Mouse (Mus musculus) right cerebral cortex, postnatal 14 days (tissue): Measurements from ENCODE around the gene Car9.
"Not testable (repeated sequence)": the region's sequence is repeated elsewhere in the genome, so short reads cannot be mapped to it uniquely, and the experiment has no call there.

Experiments
- DNase-seq: peaks from one replicate; pipeline ENCODE4 v3.0.0; 2022

Gene Car9

DNA sequence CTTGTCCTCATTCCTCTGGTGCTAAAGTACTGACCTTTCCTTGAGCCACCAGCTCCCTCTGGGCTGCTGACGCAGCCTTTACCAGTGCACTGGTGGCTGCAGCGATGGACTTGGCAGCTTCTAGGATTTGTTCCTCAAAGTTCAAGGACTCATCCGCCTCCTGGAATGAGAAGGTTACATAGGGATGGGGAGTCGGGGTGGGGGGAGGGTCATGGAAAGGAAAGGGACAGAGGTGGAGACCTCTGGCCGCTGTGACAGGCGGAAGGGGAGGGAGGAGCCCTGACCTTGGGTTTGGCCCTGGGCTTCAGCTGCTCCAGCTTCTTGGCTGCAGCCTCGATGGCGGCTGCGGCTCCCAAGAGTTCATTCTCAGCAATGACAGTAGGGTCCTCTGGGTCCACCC, 26.5 kb downstream of the Car9 start:
- no peak for DNase-seq

DNA sequence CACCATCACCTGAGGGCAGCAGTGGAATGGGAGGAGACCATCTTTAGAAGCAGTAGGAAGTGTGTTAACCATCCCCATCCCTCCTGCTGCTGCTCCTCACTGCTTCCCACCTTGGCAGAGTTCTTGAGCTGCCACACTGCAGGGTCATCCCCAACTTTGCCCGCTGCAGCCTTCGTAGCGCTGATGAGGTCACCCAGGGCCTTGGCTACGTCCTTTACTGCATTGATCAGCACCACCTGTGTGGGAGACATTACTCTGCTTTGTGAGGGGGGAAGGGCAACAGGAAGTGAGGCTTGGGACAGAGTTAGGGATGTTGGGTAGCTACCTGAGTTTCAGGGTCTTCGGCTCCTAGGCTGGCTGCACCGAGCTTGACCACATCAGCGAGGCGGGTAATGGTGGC, 28.9 kb downstream of the Car9 start:
- no peak for DNase-seq

DNA sequence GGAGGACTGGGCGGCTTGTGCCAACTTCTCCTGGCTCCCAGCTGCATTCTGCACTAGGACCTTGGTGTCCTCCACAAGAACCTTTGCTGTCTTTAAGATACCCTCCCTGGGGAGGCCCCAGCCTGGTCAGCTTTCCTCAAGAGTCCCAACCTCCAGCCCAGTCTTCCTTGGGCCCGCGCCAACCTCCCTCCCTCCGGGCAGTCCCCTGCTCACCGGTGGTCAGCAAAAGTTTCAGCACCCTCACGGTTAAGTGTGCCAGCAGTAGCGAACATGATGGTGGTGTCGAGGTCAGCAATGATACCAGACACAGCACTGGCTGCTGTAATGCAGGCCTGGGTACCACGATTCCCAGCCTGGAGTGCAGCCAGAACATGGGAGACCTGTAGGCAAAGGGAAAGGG, 29.3 kb downstream of the Car9 start:
- DNase-seq: no peak

DNA sequence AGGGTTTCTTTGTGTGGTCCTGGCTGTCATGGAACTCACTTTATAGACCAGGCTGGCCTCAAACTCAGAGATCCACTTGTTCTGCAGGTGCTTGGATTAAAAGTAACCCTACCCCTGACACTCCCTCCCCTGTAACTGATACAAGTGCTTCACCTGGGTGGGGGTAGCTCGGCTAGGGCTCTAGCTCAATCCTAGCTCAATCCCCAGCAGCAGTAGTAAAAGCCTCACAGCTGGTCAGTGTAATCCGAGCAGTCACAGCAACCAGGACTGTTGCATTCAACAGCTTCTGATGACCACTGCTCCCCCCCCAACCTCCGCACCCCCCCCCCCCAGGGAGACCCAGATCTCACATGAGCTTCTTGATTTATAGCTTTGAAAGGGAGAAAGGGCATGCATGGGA, 35.3 kb downstream of the Car9 start:
- DNase-seq: no peak

DNA sequence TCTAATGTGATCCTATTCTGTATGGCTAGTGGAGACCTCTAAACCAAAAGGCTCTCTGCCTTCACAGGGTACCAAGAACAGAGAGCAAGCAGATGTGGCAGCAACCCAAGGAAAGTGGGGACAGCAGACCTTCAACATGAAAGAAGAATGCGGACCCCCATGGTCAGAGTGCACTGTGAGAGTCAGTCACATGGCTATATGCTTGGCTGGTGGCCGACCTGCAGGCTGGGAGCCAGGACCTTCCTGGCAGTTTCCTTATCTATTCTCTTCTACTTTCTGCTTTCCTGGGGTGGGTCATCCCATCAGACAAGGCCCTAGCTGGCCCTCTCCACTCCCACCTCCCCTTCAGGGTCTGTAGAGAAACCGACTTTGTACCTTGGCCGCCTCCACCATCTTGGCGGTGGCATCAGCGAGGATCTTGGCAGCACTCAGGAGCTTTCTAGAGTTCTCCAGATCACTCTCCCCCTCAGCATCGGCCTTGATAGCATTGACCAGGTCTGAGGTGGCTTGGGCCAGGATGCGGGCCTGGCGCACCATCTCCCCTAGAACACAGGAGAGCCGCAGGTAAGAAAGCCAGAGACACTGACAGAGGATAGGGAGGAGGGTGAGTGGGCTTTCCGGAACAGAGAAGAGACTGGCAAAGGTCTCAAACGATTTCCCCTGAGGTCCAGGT, 39.7 kb downstream of the Car9 start:
- DNase-seq: no peak

DNA sequence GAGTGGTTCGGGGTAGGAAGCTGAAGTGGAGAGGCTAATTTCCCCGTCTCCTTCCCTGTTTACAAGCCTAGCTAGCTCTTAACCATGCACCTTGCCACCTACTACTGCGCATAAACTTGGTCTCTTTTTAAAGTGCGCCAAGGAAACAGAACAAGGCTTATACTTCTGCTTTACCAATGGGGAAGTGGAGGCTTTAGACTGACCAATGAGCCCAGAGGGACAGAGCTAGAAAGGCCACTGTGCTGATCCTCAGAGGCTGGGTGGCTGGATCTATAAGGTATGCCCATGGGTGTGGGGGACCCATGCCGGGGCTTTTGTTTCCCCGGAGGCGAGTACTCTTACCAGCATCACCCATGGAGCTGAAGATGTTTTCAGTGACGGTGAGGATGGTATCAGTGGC, 40.4 kb downstream of the Car9 start:
- DNase-seq: no peak

DNA sequence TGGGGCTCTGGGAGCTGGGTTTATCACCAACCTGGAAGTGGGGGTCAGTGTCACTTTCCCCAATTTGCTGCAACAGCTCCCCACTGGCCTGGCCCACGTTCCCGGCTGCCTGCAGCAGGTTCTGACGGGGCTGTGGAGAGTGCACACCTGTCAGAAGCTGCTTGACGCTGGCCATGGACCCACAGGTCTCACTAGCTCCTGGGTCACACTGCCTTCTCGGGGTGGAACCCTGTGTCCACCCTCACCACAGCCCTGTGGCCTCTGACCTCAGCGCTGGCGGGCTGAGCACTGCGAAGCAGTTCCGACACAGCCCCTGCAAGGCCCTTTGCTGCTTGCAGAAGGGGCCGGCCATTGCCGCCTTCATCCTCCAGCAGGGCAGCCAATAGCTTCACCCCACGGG, 42.3 kb downstream of the Car9 start:
- no peak for DNase-seq

DNA sequence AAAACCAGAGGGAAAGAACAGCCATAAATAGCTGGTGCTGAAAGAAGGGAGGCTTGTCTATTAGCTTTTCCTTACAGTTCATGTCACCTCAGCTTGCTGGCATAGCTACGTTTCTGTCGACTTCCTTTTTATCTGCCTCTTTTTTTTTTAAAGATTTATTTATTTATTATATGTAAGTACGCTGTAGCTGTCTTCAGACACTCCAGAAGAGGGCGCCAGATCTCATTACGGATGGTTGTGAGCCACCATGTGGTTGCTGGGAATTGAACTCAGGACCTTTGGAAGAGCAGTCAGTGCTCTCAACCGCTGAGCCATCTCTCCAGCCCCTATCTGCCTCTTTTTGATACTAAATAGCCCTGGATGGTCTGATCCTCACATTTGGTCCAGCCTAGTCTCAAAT, 45.1 kb downstream of the Car9 start:
- DNase-seq: not testable (repeated sequence)

DNA sequence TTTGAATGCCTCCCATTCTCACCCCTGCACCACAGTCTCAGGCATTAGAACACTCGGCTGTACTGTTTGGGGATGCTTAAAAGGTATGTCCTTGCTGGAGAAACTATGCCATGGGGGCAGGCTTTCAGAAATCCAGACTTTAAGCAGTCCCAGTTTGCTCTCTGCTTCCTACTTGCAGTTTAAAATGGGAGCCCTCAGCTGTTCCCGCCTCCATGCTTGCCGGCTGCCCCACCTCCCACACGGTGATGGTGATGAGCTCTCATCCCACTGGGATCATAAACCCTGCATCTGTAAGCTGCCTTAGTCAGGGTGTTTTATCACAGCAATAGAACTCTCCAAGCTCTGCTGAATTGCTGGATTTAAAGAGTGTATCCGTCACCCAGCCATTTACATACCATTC, 45.7 kb downstream of the Car9 start:
- no peak for DNase-seq

DNA sequence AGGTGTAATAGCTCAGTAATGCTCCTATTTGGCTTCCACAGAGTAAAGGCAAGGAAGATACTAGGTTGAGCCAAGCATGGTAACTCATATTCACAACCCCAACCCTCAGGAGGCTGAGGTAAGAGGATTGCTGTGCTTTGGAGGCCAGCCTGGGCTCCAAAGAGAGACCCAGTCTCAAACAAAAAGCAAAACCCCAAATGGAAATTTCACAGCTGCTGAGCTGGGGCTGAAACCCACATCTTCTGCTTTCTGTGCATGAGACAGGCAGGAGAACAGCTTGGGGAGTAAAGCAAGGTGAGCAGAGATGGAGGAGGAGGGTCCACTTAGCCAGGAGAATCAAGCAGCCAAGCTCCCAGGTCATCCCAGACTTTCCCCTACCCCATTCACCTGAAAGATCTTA, 47.1 kb downstream of the Car9 start:
- no peak for DNase-seq

DNA sequence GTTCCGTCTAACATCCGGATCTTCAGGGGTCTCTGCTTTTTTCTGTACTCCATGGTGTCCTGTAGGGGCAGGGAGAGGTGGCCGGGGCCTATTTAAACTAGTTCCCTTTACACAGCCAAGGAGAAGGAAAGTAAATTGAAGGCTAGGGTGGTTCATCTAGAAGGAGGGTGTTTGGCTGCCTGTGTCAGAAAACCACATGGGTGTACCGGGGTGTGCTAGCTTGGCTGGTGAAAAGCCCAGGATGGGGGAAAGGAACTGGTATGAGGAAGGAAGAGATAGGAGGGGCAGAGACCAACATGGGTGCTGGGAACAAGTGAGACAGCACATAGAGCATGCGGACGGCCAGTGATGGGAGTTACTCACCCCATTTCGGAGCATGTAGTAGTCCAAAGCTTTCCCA, 49.2 kb downstream of the Car9 start:
- DNase-seq: no peak

DNA sequence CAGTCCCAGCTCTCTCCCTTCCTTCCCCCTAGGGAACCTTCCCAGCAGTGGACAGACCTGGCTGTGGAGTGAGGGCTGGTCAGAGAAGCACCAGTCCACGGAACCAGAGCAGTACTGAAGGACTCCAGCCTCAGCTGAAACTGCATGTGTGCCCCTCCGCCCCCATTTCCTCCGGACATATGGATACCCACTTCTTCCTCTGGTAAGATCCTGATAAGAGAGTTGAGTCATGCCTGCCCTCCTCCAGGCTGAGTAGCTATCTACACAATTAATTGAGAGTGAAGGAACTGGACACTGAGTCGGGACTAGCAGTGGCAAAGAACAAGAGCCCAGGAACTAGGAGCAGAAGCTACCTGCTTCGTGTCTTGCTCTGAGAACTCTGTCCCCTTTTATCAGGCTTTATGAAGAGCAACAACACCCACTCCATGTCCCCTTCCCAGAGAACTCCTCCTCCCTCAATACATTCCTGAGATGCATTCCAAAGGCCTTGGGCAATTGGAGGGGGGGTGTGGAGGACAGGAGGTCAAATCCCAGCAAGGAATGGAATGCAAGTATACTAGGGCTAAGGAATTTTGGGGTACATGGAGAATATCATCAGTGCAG, 51.4 kb downstream of the Car9 start:
- no peak for DNase-seq

DNA sequence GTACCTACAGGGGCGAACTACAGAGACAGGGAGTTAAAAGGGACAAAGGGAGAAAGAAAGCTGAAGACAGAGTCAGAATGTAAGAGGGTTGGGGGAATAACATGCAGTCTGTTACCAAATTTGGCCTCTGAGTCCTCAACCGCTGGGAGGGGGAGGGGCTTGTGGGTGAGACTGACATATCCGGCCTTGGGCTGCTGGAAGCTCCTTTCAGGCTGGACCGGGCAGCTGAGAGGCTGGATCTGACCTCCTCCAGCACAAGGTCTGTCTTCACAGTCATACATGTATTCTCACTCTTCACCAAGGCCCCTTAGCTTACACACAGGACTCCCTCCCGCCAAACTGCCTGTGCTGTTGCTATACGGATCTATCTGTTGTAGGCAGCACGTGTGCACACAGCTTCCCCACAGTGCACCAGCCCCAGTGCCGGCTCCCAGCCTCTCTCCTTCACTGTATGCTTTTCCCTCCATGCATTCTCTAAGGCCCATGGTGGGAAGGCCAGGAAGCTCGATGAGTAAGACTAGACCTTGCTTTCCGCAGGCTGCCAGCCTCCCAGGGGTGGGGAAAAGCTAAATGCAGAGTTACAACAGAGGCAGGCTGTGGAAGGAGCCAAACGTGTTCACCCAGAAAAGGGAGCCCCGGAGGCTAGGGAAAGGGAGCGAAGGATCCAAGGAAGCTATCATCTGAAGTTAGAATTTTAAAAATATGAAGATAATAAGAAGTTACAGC, 52.0 kb downstream of the Car9 start:
- peak; percentile 44 for DNase-seq

DNA sequence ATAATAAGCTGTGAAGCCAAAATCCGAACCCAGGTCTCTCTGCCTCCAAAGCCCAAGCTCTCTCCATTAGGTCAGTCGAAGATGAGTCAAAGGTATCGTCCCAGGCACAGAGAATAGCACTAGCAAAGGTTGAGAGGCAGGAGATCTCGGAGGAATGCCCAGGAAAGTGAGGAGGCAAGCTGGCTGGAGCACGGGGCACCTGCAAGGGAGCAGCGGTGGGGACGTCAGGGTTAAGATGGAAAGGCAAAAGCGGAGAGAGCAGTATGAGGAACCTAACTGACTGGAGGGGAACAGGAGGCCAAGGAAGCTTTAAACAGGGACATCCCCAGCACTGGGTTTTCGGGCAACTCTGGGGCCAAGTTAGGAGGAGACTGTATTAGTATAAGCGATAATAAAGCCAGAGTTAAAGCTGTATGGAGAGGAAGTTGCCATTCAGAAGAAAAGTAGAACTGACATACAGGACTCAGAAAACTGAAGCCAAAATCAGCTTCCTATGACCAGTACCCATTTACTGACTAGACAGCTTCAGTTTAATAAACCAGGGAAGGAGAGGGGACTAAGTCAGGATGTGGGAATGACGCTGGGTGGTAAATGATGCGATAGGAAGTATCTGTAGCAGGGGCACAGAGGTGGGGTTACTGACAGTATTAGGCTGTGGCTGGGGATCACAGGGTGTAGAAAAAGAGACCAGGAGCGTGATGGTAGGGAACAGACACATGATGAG, 52.9 kb downstream of the Car9 start:
- DNase-seq: no peak

DNA sequence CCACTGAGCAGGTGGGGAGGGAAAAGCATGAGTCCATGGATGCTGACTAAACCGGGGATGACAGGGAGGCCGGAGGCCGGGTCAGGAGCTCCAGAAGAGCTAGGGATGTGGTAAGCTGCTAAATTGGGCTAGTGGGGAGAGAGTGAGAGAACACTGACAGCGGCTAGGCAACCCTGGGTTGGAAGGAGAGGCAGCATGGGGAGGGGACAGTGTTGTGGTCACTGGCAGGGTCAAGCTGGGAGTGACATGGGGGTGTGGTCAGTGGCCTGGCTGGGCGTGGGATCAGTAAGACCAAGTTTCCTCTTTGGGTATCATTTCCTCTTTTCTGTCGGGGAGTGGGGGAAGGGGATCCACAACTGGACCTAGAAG, 53.5 kb downstream of the Car9 start:
- DNase-seq: no peak

DNA sequence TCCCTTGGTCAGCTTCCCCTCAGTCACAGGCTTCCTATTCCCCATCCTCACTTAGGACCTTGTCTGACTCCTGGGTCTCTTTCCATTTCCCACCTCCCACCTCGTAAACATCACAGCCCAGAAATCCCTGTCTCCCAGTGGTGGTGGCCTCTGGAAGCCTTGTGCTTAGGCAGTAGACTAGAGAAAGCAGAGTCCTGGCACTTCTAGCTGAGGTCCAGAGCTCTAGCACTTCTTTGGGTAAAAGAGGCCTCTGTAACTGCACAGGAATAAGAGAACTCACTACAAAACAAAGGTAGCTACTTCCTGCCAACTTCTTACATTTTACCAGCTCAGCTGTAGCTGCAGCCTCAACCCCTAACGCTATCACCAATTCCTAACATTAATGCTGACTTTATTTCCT, 54.2 kb downstream of the Car9 start:
- DNase-seq: no peak

DNA sequence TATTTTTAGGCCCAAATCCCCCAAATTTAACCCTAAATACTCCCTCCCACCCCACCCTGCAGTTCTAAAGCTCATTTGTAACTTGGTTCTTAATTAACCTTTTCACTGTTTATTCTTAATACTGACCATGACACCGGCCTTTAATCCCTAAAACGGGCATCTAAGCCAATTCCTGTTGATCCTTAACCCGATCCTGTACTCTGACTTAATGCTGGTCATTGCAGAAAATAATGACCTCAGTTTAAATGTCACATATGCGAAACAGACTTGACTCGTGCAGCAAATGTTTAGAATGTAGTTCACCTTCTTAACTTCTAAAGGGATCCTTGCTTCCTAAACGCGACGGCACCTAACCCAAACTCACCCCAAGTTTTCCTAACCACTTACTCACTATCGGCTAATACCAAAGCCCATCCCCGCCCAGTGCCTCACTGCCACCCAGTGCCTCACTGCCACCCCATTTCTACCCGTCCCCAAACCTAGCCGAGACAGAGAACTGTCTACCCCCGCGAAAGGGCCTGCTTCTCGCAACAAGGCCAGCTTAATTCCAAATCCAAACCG, 54.8 kb downstream of the Car9 start:
- DNase-seq: no peak

DNA sequence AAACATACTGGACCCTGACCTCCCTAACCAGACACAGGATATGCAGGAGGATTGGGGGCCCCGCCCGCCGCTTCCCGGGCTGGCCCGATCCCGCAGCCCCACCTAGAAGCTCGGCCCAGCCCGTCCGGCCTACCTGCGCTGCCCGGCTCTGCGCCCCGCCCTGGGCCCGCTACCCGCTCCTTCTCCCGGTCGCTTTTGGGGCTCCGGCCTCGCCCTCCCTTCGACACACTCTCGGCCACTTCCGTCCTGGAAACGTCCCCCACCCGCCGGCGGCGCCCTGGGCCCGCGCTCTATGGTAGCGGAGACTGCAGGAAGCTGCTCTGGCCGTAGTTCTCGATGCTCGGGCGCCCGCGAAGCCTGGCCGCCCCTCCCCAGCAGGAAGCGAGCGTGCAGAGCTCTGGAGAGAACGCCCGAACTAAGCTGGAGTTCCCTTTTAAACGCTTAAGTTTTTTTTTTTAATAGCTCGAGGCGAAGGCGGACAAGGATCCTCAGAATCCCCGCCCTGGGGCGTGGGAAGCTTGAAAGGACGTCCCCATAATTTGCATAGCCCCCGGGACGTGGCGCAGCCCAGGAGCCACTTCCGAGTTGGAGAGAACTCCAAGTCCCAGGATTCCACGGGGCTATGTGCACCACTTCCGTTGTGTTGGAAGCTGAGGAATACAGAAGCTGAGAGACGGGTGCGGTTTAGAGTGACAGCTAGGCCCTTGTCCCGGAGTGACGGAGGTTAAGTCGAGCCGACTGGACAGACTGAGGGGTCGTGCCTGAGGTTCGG, 55.4 kb downstream of the Car9 start, which contains the start of the genes Creb3 and Tln1:
Creb3 (plus strand) TSS at position 336 of the 772 bp plus-strand sequence.
Tln1 (minus strand) TSS at position 695 of the 772 bp plus-strand sequence.
- DNase-seq: peak; percentile 91

DNA sequence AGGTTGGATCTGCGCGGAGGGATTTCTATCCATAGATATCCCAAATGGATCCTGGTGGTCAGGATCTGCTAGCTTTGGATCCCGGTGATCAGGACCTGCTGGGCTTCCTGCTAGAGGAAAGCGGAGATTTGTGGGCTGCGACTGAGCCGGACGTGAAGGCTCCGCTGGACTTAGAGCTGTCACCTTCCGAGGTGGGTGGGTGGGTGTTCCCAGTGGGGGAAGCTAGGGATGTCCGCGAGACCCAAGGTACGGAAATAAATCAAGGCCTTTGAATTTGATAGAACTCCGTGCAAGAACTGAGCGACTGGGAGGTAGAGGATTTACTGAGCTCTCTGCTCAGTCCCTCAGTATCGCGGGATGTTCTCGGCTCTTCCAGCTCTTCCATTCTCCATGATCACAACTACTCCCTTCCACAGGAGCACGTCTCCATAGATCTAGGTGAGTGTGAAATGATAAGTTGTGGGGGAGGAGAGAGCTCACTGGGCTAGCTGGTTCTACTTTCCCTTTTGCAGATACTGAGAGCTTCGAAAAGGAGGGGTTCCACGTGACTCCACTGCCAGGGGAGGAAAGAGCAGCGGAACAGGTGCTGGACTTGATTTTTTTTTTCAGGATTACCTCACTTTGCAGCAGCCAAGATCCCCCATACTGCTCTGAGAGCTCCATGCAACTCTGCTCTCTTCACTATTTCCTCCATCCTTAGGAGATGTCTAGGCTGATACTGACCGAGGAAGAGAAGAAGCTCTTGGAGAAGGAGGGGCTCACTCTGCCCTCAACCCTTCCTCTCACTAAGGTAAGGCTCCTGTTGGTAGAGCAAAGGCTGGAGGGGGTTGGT, 56.2 kb downstream of the Car9 start:
- no peak for DNase-seq
